13 mouse cellular contexts compared by ENCODE assay signal in the genomic region with DNA sequence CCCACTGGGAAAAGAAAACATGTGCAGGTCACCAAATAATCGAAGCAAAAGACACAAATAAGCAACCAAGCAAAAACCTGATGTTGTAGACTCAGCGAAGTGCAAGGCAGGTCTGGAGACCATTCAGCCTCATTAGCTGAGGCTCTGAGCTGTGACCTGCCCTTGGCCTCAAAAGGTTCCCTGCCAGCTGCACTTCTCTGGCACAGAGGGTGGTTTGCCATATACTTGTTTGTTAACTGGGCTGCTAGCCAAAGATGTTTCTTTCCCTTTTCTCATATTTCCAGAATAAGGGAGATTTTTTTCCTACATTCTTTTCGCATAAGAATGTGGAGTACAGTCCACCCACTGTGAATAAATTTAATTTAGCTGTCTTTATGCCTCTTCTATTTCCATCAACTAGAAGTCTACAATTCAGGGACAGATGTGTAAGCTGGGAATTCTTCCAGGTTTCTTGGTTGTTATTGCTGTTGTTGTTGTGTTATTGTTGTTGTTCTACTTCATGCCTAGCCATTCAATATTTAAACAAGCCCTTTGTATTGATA.
DNase-seq lines count a peak whose midpoint lies in the region; TF ChIP-seq lines count a peak whose summit lies in the region.
"Had no signal": no experiment of that assay in that cellular context is flagged by ENCODE, and none has a peak within 500 bp of the region (broad histone marks: within the 10 kb centered on the region; RNA-seq: fewer than 3 reads in every experiment).

No protein-coding gene starts in this region.

- TF ChIP-seq CTCF in liver, adult 2 months (IDR thresholded peaks at IDR 0.05; ENCODE audit: low read depth, low read length): no peak
- no peak for TF ChIP-seq CTCF in brain, embryonic 14.5 days (IDR thresholded peaks at IDR 0.05; ENCODE audit: borderline replicate concordance, extremely low read depth, insufficient read depth, insufficient read length)

- DNase-seq in adrenal gland, postnatal 10 days: peak; percentile 28
- no peak for DNase-seq in adrenal gland, postnatal 4 days (ENCODE audit: low spot score in 2 of 2)
- DNase-seq in liver, adult 2 months (ENCODE audit: extremely low read depth, low read depth, low spot score): peak; percentile 15
- DNase-seq in liver: no peak
- DNase-seq in brain, embryonic 14.5 days (ENCODE audit: low read depth): peak; percentile 36
- DNase-seq in kidney, postnatal 36 days: peak; percentile 5 to 8
- DNase-seq in gastrocnemius, postnatal 10 days: no peak
- no peak for DNase-seq in layer of hippocampus, postnatal 14 days (ENCODE audit: low spot score in 2 of 2)
- DNase-seq: cerebellum, postnatal 36 days; heart, adult 18-20 months; heart, postnatal 14 days had no signal

- H3K4me3 ChIP-seq in liver, adult 2 months (ENCODE audit: insufficient read depth, low read depth, low read length): no peak overlapping the region
- H3K4me3 ChIP-seq: left cerebral cortex, adult 2 months had no signal

- WGBS in liver, adult 2 months: 63% methylated on average over 3 of the region's 3 CpGs

- no peaks in the 10 kb centered on the region for H3K27me3 ChIP-seq in liver, adult 2 months (ENCODE audit: control insufficient read depth, insufficient read depth, low read length)

- no peak overlapping the region for H3K9ac ChIP-seq in liver, adult 2 months (ENCODE audit: low read depth, low read length)

- no peaks in the 10 kb centered on the region for H3K4me1 ChIP-seq in liver, adult 2 months (ENCODE audit: control insufficient read depth, insufficient read depth, low read length)

- no peaks in the 10 kb centered on the region for H3K79me2 ChIP-seq in liver, adult 2 months (ENCODE audit: control insufficient read depth, insufficient read depth, low read length)

- TF ChIP-seq POLR2A in liver, adult 2 months (IDR thresholded peaks at IDR 0.05; ENCODE audit: extremely low read depth, insufficient read depth, low read length): no peak
- no peak for TF ChIP-seq POLR2A in brain, embryonic 14.5 days (IDR thresholded peaks at IDR 0.05; ENCODE audit: borderline replicate concordance, extremely low read depth, insufficient read depth, insufficient read length, poor library complexity, severe bottlenecking)

- no peak overlapping the region for H3K27ac ChIP-seq in liver, adult 2 months (replicated peaks; ENCODE audit: insufficient read depth, low read depth, low read length)
- H3K27ac ChIP-seq: left cerebral cortex, adult 2 months had no signal

- H3K36me3 ChIP-seq in liver, adult 2 months (ENCODE audit: control insufficient read depth, insufficient read depth, low read length): no peaks in the 10 kb centered on the region
- H3K36me3 ChIP-seq: G1E had no signal

Comparison
In these comparisons a context has a peak if more than half of its experiments do, and no peak if none do; other contexts are left out.
1. DNase-seq: peak in adrenal gland, postnatal 10 days (single experiment), liver, adult 2 months (single experiment), brain, embryonic 14.5 days (single experiment) and kidney, postnatal 36 days (2 of 2); none in adrenal gland, postnatal 4 days (0 of 2), liver (single experiment), gastrocnemius, postnatal 10 days (single experiment) and layer of hippocampus, postnatal 14 days (0 of 2).